Mouse (Mus musculus) embryonic facial prominence, embryonic 12.5 days (tissue): ENCODE results near the gene Kcnc1. TPM values are rescaled to one million over a fixed set of nuclear protein-coding genes. Genes with fewer than 3 reads are reported as not detected.

ENCODE experiments used
- ATAC-seq: fragments of 200-750 bp; cut with Nextera tagmentation; 2 replicates; pipeline ENCODE4 v1.8.0; 2017; ENCODE audit not compliant: insufficient number of reproducible peaks, insufficient read depth, low FRiP score, low TSS enrichment
- H3K27ac ChIP-seq: fragments of 300-500 bp; sonication (generic); 2 replicates; pipeline ENCODE4 v1.5.1; 2016; ENCODE audit warnings: mild to moderate bottlenecking
- H3K27me3 ChIP-seq: fragments of 300-500 bp; sonication (generic); 2 replicates; pipeline ENCODE4 v1.6.1; 2016; ENCODE audit warnings: mild to moderate bottlenecking, moderate library complexity
- H3K36me3 ChIP-seq: fragments of 300-500 bp; sonication (generic); 2 replicates; pipeline ENCODE4 v1.6.1; 2016; ENCODE audit warnings: mild to moderate bottlenecking
- H3K4me1 ChIP-seq: fragments of 300-500 bp; sonication (generic); 2 replicates; pipeline ENCODE4 v1.6.1; 2016
- H3K4me2 ChIP-seq: fragments of 300-500 bp; sonication (generic); replicated peaks from 2 replicates; pipeline ENCODE4 v1.6.1; 2016; ENCODE audit warnings: mild to moderate bottlenecking, moderate library complexity
- H3K4me3 ChIP-seq: fragments of 300-500 bp; sonication (generic); 2 replicates; pipeline ENCODE4 v1.5.1; 2016; ENCODE audit warnings: mild to moderate bottlenecking
- H3K9ac ChIP-seq: fragments of 300-500 bp; sonication (generic); 2 replicates; pipeline ENCODE4 v1.6.1; 2016; ENCODE audit warnings: mild to moderate bottlenecking, moderate library complexity
- H3K9me3 ChIP-seq: fragments of 300-500 bp; sonication (generic); 2 replicates; pipeline ENCODE4 v1.6.1; 2016; ENCODE audit warnings: mild to moderate bottlenecking, moderate library complexity
- WGBS: fragments of 180-500 bp; shearing (Covaris S2); methylation state at CpG from one replicate; pipeline ENCODE4 v1.1.7; 2016; 5-methylcytosine and 5-hydroxymethylcytosine counted together
- polyA plus RNA-seq: library from polyadenylated mRNA; unstranded; fragments of >200 nt; fragmentation: Nextera tagmentation; extraction: Ambion mirVana; gene quantifications from 2 replicates; pipeline ENCODE4 v1.2.1, GENCODE M21; 2016

Gene Kcnc1
- polyA plus RNA-seq, 1 experiment from 2014 or later, result 0.50 TPM

GRCm38 (mm10) chr7:46459605-46460245 is 63.4 kb downstream of the Kcnc1 start:
- Histone ChIP-seq H3K27me3 (no peaks in the 10 kb centered on the region), H3K27ac (no peak overlapping the region), H3K4me3 (no peak overlapping the region), H3K36me3 (no peaks in the 10 kb centered on the region), H3K9ac (no peak overlapping the region), H3K4me1 (no peaks in the 10 kb centered on the region), H3K9me3 (no peaks in the 10 kb centered on the region), H3K4me2 (no peak overlapping the region)
- 81% methylated on average over 9 of the region's 9 CpGs for WGBS
- ATAC-seq, result no peak

- Histone ChIP-seq H3K4me1 (no peaks in the 10 kb centered on the region), H3K27ac (no peak overlapping the region), H3K9ac (no peak overlapping the region), H3K4me2 (no peak overlapping the region), H3K9me3 (no peaks in the 10 kb centered on the region), H3K4me3 (no peak overlapping the region), H3K27me3 (no peaks in the 10 kb centered on the region), H3K36me3 (no peaks in the 10 kb centered on the region)
- 59% methylated on average over 8 of the region's 8 CpGs for WGBS
- ATAC-seq, result no peak
Observed at GRCm38 (mm10) chr7:46462287-46462686, 66.0 kb downstream of the Kcnc1 start.

- Histone ChIP-seq H3K4me2 (no peak overlapping the region), H3K36me3 (no peaks in the 10 kb centered on the region), H3K9ac (no peak overlapping the region), H3K27ac (no peak overlapping the region), H3K4me1 (no peaks in the 10 kb centered on the region), H3K9me3 (no peaks in the 10 kb centered on the region), H3K27me3 (no peaks in the 10 kb centered on the region), H3K4me3 (no peak overlapping the region)
- 81% methylated on average over 8 of the region's 8 CpGs for WGBS
- no peak for ATAC-seq
Observed at GRCm38 (mm10) chr7:46463136-46463535, 66.8 kb downstream of the Kcnc1 start.

- no peaks in the 10 kb centered on the region for H3K4me1 ChIP-seq
- no peaks in the 10 kb centered on the region for H3K27me3 ChIP-seq
- no peak overlapping the region for H3K9ac ChIP-seq
- H3K36me3 ChIP-seq, result no peaks in the 10 kb centered on the region
- H3K4me3 ChIP-seq, result no peak overlapping the region
- H3K9me3 ChIP-seq, result no peaks in the 10 kb centered on the region
- no peak overlapping the region for H3K27ac ChIP-seq
- WGBS, result 83% methylated on average over 7 of the region's 7 CpGs
- no peak overlapping the region for H3K4me2 ChIP-seq
- no peak for ATAC-seq
Observed at GRCm38 (mm10) chr7:46466422-46466981, 70.2 kb downstream of the Kcnc1 start.

GRCm38 (mm10) chr7:46469542-46469941 is 73.2 kb downstream of the Kcnc1 start:
- Histone ChIP-seq H3K4me1 (no peaks in the 10 kb centered on the region), H3K4me3 (no peak overlapping the region), H3K27me3 (no peaks in the 10 kb centered on the region), H3K4me2 (no peak overlapping the region), H3K9ac (no peak overlapping the region), H3K27ac (no peak overlapping the region), H3K9me3 (no peaks in the 10 kb centered on the region), H3K36me3 (no peaks in the 10 kb centered on the region)
- no peak for ATAC-seq
- 89% methylated on average over 3 of the region's 3 CpGs for WGBS

GRCm38 (mm10) chr7:46471054-46471737 is 74.9 kb downstream of the Kcnc1 start:
- no peak for ATAC-seq

GRCm38 (mm10) chr7:46473141-46473540 is 76.8 kb downstream of the Kcnc1 start:
- 24% methylated on average over 9 of the region's 9 CpGs for WGBS
- no peaks in the 10 kb centered on the region for H3K9me3 ChIP-seq
- H3K36me3 ChIP-seq, result no peaks in the 10 kb centered on the region
- H3K27ac ChIP-seq, result no peak overlapping the region
- ATAC-seq, result no peak
- H3K4me1 ChIP-seq, result no peaks in the 10 kb centered on the region
- no peaks in the 10 kb centered on the region for H3K27me3 ChIP-seq
- H3K4me2 ChIP-seq, result no peak overlapping the region
- no peak overlapping the region for H3K4me3 ChIP-seq
- H3K9ac ChIP-seq, result no peak overlapping the region

More at GRCm38 (mm10) chr7:46471054-46471737, 74.9 kb downstream of the Kcnc1 start:
- Histone ChIP-seq H3K9ac (no peak overlapping the region), H3K27ac (no peak overlapping the region), H3K4me2 (no peak overlapping the region), H3K27me3 (no peaks in the 10 kb centered on the region), H3K4me3 (no peak overlapping the region), H3K9me3 (no peaks in the 10 kb centered on the region), H3K4me1 (no peaks in the 10 kb centered on the region), H3K36me3 (no peaks in the 10 kb centered on the region)
- WGBS, result 59% methylated on average over 7 of the region's 7 CpGs

- no peak for ATAC-seq
- H3K9me3 ChIP-seq, result no peaks in the 10 kb centered on the region
Observed at GRCm38 (mm10) chr7:46475464-46475863, 79.2 kb downstream of the Kcnc1 start.

GRCm38 (mm10) chr7:46477456-46477855 is 81.2 kb downstream of the Kcnc1 start:
- Histone ChIP-seq H3K4me2 (no peak overlapping the region), H3K27ac (no peak overlapping the region), H3K4me3 (no peak overlapping the region), H3K9ac (no peak overlapping the region), H3K36me3 (no peaks in the 10 kb centered on the region), H3K9me3 (no peaks in the 10 kb centered on the region), H3K27me3 (no peaks in the 10 kb centered on the region), H3K4me1 (peaks cover 7% of the 10 kb centered on the region; the same call in 1 of the 2 replicates)
- WGBS, result 94% methylated on average over 3 of the region's 3 CpGs
- ATAC-seq, result no peak

More at GRCm38 (mm10) chr7:46475464-46475863, 79.2 kb downstream of the Kcnc1 start:
- no peak overlapping the region for H3K9ac ChIP-seq
- H3K36me3 ChIP-seq, result no peaks in the 10 kb centered on the region
- H3K4me3 ChIP-seq, result no peak overlapping the region
- WGBS, result 90% methylated on average over 5 of the region's 5 CpGs
- H3K27me3 ChIP-seq, result no peaks in the 10 kb centered on the region
- no peaks in the 10 kb centered on the region for H3K4me1 ChIP-seq
- no peak overlapping the region for H3K4me2 ChIP-seq
- no peak overlapping the region for H3K27ac ChIP-seq

- Histone ChIP-seq H3K27ac (no peak overlapping the region), H3K4me3 (no peak overlapping the region), H3K27me3 (no peaks in the 10 kb centered on the region), H3K36me3 (no peaks in the 10 kb centered on the region), H3K9ac (no peak overlapping the region), H3K4me1 (peaks cover 15% of the 10 kb centered on the region; the same call in 1 of the 2 replicates), H3K4me2 (no peak overlapping the region), H3K9me3 (no peaks in the 10 kb centered on the region)
- 69% methylated on average over 6 of the region's 6 CpGs for WGBS
- ATAC-seq, result no peak
Observed at GRCm38 (mm10) chr7:46479793-46480192, 83.5 kb downstream of the Kcnc1 start.

GRCm38 (mm10) chr7:46482099-46482531 is 85.8 kb downstream of the Kcnc1 start:
- H3K9me3 ChIP-seq, result no peaks in the 10 kb centered on the region
- ATAC-seq, result no peak
- H3K4me2 ChIP-seq, result no peak overlapping the region
- no peak overlapping the region for H3K9ac ChIP-seq
- H3K36me3 ChIP-seq, result no peaks in the 10 kb centered on the region
- no peaks in the 10 kb centered on the region for H3K27me3 ChIP-seq
- H3K27ac ChIP-seq, result no peak overlapping the region
- no peak overlapping the region for H3K4me3 ChIP-seq
- WGBS, result 74% methylated on average over 2 of the region's 2 CpGs
- peaks cover 15% of the 10 kb centered on the region; the same call in 1 of the 2 replicates for H3K4me1 ChIP-seq

GRCm38 (mm10) chr7:46483050-46483449 is 86.8 kb downstream of the Kcnc1 start:
- Histone ChIP-seq H3K4me2 (no peak overlapping the region), H3K9me3 (no peaks in the 10 kb centered on the region), H3K27ac (no peak overlapping the region), H3K27me3 (no peaks in the 10 kb centered on the region), H3K4me1 (peaks cover 15% of the 10 kb centered on the region; the same call in 1 of the 2 replicates), H3K36me3 (no peaks in the 10 kb centered on the region), H3K4me3 (no peak overlapping the region), H3K9ac (no peak overlapping the region)
- ATAC-seq, result no peak
- WGBS, result 61% methylated on average over 10 of the region's 10 CpGs
